Mouse (Mus musculus): ENCODE results near the gene Mpi. TPM values are rescaled to one million over a fixed set of nuclear protein-coding genes. Genes with fewer than 3 reads are reported as not detected.

Mpi gene
- polyA plus RNA-seq, 1 experiment from 2014 or later: 47.5 TPM

Other genes with a start within 250 kb of the Mpi start
- 19.2 and 21.0 TPM in 2 replicates for gene Ppcdc, start 112.6 kb downstream of the Mpi start, polyA plus RNA-seq (2014; fragmentation: Nextera tagmentation; extraction: Ambion mirVana)
- 73.9 and 91.1 TPM in 2 replicates for gene Scamp5, start 84.7 kb downstream of the Mpi start, polyA plus RNA-seq (2014; fragmentation: Nextera tagmentation; extraction: Ambion mirVana)
- 18.5 and 20.4 TPM in 2 replicates for gene Rpp25, start 48.7 kb downstream of the Mpi start, polyA plus RNA-seq (2014; fragmentation: Nextera tagmentation; extraction: Ambion mirVana)
- gene Cox5a, start 31.5 kb downstream of the Mpi start, polyA plus RNA-seq (2014; fragmentation: Nextera tagmentation; extraction: Ambion mirVana): 791 and 827 TPM in 2 replicates
- gene Fam219b, start 15.2 kb downstream of the Mpi start, polyA plus RNA-seq (2014; fragmentation: Nextera tagmentation; extraction: Ambion mirVana): 20.4 and 23.6 TPM in 2 replicates
- gene Scamp2, start 8.2 kb upstream of the Mpi start, polyA plus RNA-seq (2014; fragmentation: Nextera tagmentation; extraction: Ambion mirVana): 55.5 and 56.4 TPM in 2 replicates
- gene Ulk3, start 36.7 kb upstream of the Mpi start, polyA plus RNA-seq (2014; fragmentation: Nextera tagmentation; extraction: Ambion mirVana): 5.2 and 10.8 TPM in 2 replicates
- 0.34 and 0.36 TPM in 2 replicates for gene Cplx3, start 53.5 kb upstream of the Mpi start, polyA plus RNA-seq (2014; fragmentation: Nextera tagmentation; extraction: Ambion mirVana)
- not detected in 2 replicates for gene Lman1l, start 68.0 kb upstream of the Mpi start, polyA plus RNA-seq (2014; fragmentation: Nextera tagmentation; extraction: Ambion mirVana)
- 29.2 and 29.3 TPM in 2 replicates for gene Csk, start 100.9 kb upstream of the Mpi start, polyA plus RNA-seq (2014; fragmentation: Nextera tagmentation; extraction: Ambion mirVana)
- gene Cyp1a2, start 130.9 kb upstream of the Mpi start, polyA plus RNA-seq (2014; fragmentation: Nextera tagmentation; extraction: Ambion mirVana): not detected in 2 replicates
- 0.19 TPM in 1 of 2 replicates, not detected in the other for gene Cyp1a1, start 135.2 kb upstream of the Mpi start, polyA plus RNA-seq (2014; fragmentation: Nextera tagmentation; extraction: Ambion mirVana)
- gene Edc3, start 155.8 kb upstream of the Mpi start, polyA plus RNA-seq (2014; fragmentation: Nextera tagmentation; extraction: Ambion mirVana): 27.5 and 28.9 TPM in 2 replicates
- 92.3 and 94.9 TPM in 2 replicates for gene Clk3, start 213.1 kb upstream of the Mpi start, polyA plus RNA-seq (2014; fragmentation: Nextera tagmentation; extraction: Ambion mirVana)

Measured in forebrain, embryonic 14.5 days (tissue).